Mouse (Mus musculus) liver, embryonic 13.5 days (tissue): ENCODE results near the gene Tanc1. TPM values are rescaled to one million over a fixed set of nuclear protein-coding genes. Genes with fewer than 3 reads are reported as not detected.

Source experiments
- ATAC-seq: fragments of 200-750 bp; cut with Nextera tagmentation; 2 replicates; pipeline ENCODE4 v1.8.0; 2017; ENCODE audit warnings: low read depth, mild to moderate bottlenecking, moderate number of reproducible peaks, moderate library complexity
- DNase-seq: peaks from one replicate; pipeline ENCODE4 v3.0.0; 2022
- H3K27ac ChIP-seq: fragments of 300-500 bp; sonication (generic); 2 replicates; pipeline ENCODE4 v1.5.1; 2015; ENCODE audit warnings: moderate library complexity, mild to moderate bottlenecking, inconsistent platforms
- H3K27me3 ChIP-seq: fragments of 300-500 bp; sonication (generic); 2 replicates; pipeline ENCODE4 v1.6.1; 2015; ENCODE audit warnings: mild to moderate bottlenecking, inconsistent platforms
- H3K36me3 ChIP-seq: fragments of 300-500 bp; sonication (generic); 2 replicates; pipeline ENCODE4 v1.6.1; 2015; ENCODE audit warnings: mild to moderate bottlenecking, inconsistent platforms
- H3K4me1 ChIP-seq: fragments of 300-500 bp; sonication (generic); replicated peaks from 2 replicates; pipeline ENCODE4 v1.6.1; 2015; ENCODE audit warnings: inconsistent platforms
- H3K4me2 ChIP-seq: fragments of 300-500 bp; sonication (generic); 2 replicates; pipeline ENCODE4 v1.6.1; 2015; ENCODE audit warnings: inconsistent platforms, mild to moderate bottlenecking, moderate library complexity
- H3K4me3 ChIP-seq: fragments of 300-500 bp; sonication (generic); replicated peaks from 2 replicates; pipeline ENCODE4 v1.5.1; 2015; ENCODE audit warnings: mild to moderate bottlenecking, inconsistent platforms
- H3K9ac ChIP-seq: fragments of 300-500 bp; sonication (generic); 2 replicates; pipeline ENCODE4 v1.6.1; 2015; ENCODE audit warnings: mild to moderate bottlenecking, inconsistent platforms
- H3K9me3 ChIP-seq: fragments of 300-500 bp; sonication (generic); replicated peaks from 2 replicates; pipeline ENCODE4 v1.6.1; 2016; ENCODE audit warnings: inconsistent platforms
- WGBS: fragments of 180-500 bp; shearing (Covaris S2); methylation state at CpG from one replicate; pipeline ENCODE4 v1.1.7; 2015; ENCODE audit not compliant: insufficient replicate concordance; 5-methylcytosine and 5-hydroxymethylcytosine counted together
- polyA plus RNA-seq: library from polyadenylated mRNA; unstranded; fragments of >200 nt; fragmentation: Nextera tagmentation; extraction: Ambion mirVana; gene quantifications from 2 replicates; pipeline ENCODE4 v1.2.1, GENCODE M21; 2015

The Tanc1 gene
- polyA plus RNA-seq, 1 experiment from 2014 or later = 2.4 TPM

- DNase-seq = no peak
- Histone ChIP-seq H3K4me1 (peaks cover 9% of the 10 kb centered on the region; the same call in 1 of the 2 replicates), H3K27me3 (no peaks in the 10 kb centered on the region), H3K9me3 (no peaks in the 10 kb centered on the region), H3K27ac (no peak overlapping the region), H3K9ac (no peak overlapping the region), H3K4me2 (no peak overlapping the region), H3K36me3 (no peaks in the 10 kb centered on the region), H3K4me3 (no peak overlapping the region)
- 52% methylated on average over 8 of the region's 8 CpGs for WGBS
- ATAC-seq = no peak
Measured at GRCm38 (mm10) chr2:59596545-59596944, 15.3 kb upstream of the Tanc1 start.

GRCm38 (mm10) chr2:59598286-59598685, 13.6 kb upstream of the Tanc1 start:
- no peaks in the 10 kb centered on the region for H3K27me3 ChIP-seq
- no peaks in the 10 kb centered on the region for H3K9me3 ChIP-seq
- H3K9ac ChIP-seq = no peak overlapping the region
- H3K4me3 ChIP-seq = no peak overlapping the region
- 72% methylated on average over 6 of the region's 6 CpGs for WGBS
- H3K36me3 ChIP-seq = no peaks in the 10 kb centered on the region
- no peak overlapping the region for H3K4me2 ChIP-seq
- peak overlapping the region; percentile 61; the same call in 1 of the 2 replicates for H3K27ac ChIP-seq
- ATAC-seq (no peak), DNase-seq (no peak)
- peaks cover 9% of the 10 kb centered on the region; the same call in 1 of the 2 replicates for H3K4me1 ChIP-seq

- Histone ChIP-seq H3K4me1 (peaks cover 9% of the 10 kb centered on the region; the same call in 1 of the 2 replicates), H3K4me3 (no peak overlapping the region), H3K36me3 (no peaks in the 10 kb centered on the region), H3K9me3 (no peaks in the 10 kb centered on the region), H3K27me3 (no peaks in the 10 kb centered on the region), H3K27ac (peak overlapping the region; percentile 61), H3K9ac (no peak overlapping the region), H3K4me2 (peak overlapping the region; percentile 18; the same call in 1 of the 2 replicates)
- 23% methylated on average over 4 of the region's 4 CpGs for WGBS
- ATAC-seq (no peak; the same call in 1 of the 2 replicates), DNase-seq (no peak)
Measured at GRCm38 (mm10) chr2:59598894-59599293, 12.9 kb upstream of the Tanc1 start.

- Histone ChIP-seq H3K4me1 (peaks cover 9% of the 10 kb centered on the region; the same call in 1 of the 2 replicates), H3K27ac (peak overlapping the region; percentile 61; the same call in 1 of the 2 replicates), H3K27me3 (no peaks in the 10 kb centered on the region), H3K4me2 (peak overlapping the region; percentile 18), H3K4me3 (no peak overlapping the region), H3K36me3 (no peaks in the 10 kb centered on the region), H3K9ac (no peak overlapping the region), H3K9me3 (no peaks in the 10 kb centered on the region)
- peak; percentile 57; the same call in 1 of the 2 replicates for ATAC-seq
- 19% methylated on average over 7 of the region's 7 CpGs for WGBS
- no peak for DNase-seq
Measured at GRCm38 (mm10) chr2:59599338-59600111, 12.3 kb upstream of the Tanc1 start.

GRCm38 (mm10) chr2:59600123-59600840, 11.6 kb upstream of the Tanc1 start:
- 77% methylated on average over 19 of the region's 19 CpGs for WGBS
- H3K9ac ChIP-seq = no peak overlapping the region
- no peak overlapping the region for H3K4me2 ChIP-seq
- no peaks in the 10 kb centered on the region for H3K9me3 ChIP-seq
- DNase-seq = no peak
- H3K4me3 ChIP-seq = no peak overlapping the region
- peaks cover 9% of the 10 kb centered on the region; the same call in 1 of the 2 replicates for H3K4me1 ChIP-seq
- no peak for ATAC-seq
- no peak overlapping the region; the same call in 1 of the 2 replicates for H3K27ac ChIP-seq
- no peaks in the 10 kb centered on the region for H3K36me3 ChIP-seq
- H3K27me3 ChIP-seq = no peaks in the 10 kb centered on the region

- Histone ChIP-seq H3K27me3 (no peaks in the 10 kb centered on the region), H3K4me1 (peaks cover 9% of the 10 kb centered on the region; the same call in 1 of the 2 replicates), H3K36me3 (no peaks in the 10 kb centered on the region), H3K9ac (no peak overlapping the region), H3K4me2 (no peak overlapping the region), H3K4me3 (no peak overlapping the region), H3K27ac (no peak overlapping the region), H3K9me3 (no peaks in the 10 kb centered on the region)
- 52% methylated on average over 2 of the region's 2 CpGs for WGBS
- no peak for ATAC-seq
- DNase-seq = no peak
Measured at GRCm38 (mm10) chr2:59600980-59601379, 10.9 kb upstream of the Tanc1 start.

GRCm38 (mm10) chr2:59601452-59601851, 10.4 kb upstream of the Tanc1 start:
- Histone ChIP-seq H3K4me2 (no peak overlapping the region), H3K4me1 (peaks cover 9% of the 10 kb centered on the region; the same call in 1 of the 2 replicates), H3K4me3 (no peak overlapping the region), H3K36me3 (no peaks in the 10 kb centered on the region), H3K9ac (no peak overlapping the region), H3K9me3 (no peaks in the 10 kb centered on the region), H3K27ac (no peak overlapping the region), H3K27me3 (no peaks in the 10 kb centered on the region)
- ATAC-seq = no peak
- WGBS = 64% methylated on average over 8 of the region's 8 CpGs
- DNase-seq = no peak

- H3K27me3 ChIP-seq = peaks cover 49% of the 10 kb centered on the region
Measured at GRCm38 (mm10) chr2:59608958-59609357, 2.9 kb upstream of the Tanc1 start.

GRCm38 (mm10) chr2:59611216-59611810, 529 bp upstream of the Tanc1 start:
- peaks cover 64% of the 10 kb centered on the region for H3K27me3 ChIP-seq

More at GRCm38 (mm10) chr2:59608958-59609357, 2.9 kb upstream of the Tanc1 start:
- H3K9me3 ChIP-seq = no peaks in the 10 kb centered on the region
- DNase-seq = no peak
- H3K36me3 ChIP-seq = no peaks in the 10 kb centered on the region
- H3K27ac ChIP-seq = no peak overlapping the region
- H3K4me3 ChIP-seq = no peak overlapping the region
- WGBS = 65% methylated on average over 5 of the region's 5 CpGs
- no peak overlapping the region for H3K9ac ChIP-seq
- H3K4me2 ChIP-seq = no peak overlapping the region
- no peak for ATAC-seq
- H3K4me1 ChIP-seq = peaks cover 23% of the 10 kb centered on the region; the same call in 1 of the 2 replicates

GRCm38 (mm10) chr2:59612733-59613473, 1.1 kb downstream of the Tanc1 start:
- Histone ChIP-seq H3K27ac (no peak overlapping the region; the same call in 1 of the 2 replicates), H3K4me1 (peaks cover 28% of the 10 kb centered on the region; the same call in 1 of the 2 replicates)
- DNase-seq = no peak

More at GRCm38 (mm10) chr2:59611216-59611810, 529 bp upstream of the Tanc1 start:
- peak overlapping the region; percentile 84 for H3K4me2 ChIP-seq
- peaks cover 23% of the 10 kb centered on the region; the same call in 1 of the 2 replicates for H3K4me1 ChIP-seq
- peak overlapping the region; percentile 71 for H3K9ac ChIP-seq
- H3K9me3 ChIP-seq = no peaks in the 10 kb centered on the region
- H3K27ac ChIP-seq = no peak overlapping the region; the same call in 1 of the 2 replicates
- peak overlapping the region; percentile 69 for H3K4me3 ChIP-seq
- no peaks in the 10 kb centered on the region for H3K36me3 ChIP-seq
- DNase-seq (no peak), ATAC-seq (peak; percentile 33; the same call in 1 of the 2 replicates)
- 6% methylated on average over 14 of the region's 14 CpGs for WGBS

More at GRCm38 (mm10) chr2:59612733-59613473, 1.1 kb downstream of the Tanc1 start:
- under 1% methylated on average over 33 of the region's 33 CpGs for WGBS
- Histone ChIP-seq H3K9ac (peak overlapping the region; percentile 71), H3K27me3 (peaks cover 64% of the 10 kb centered on the region), H3K9me3 (no peaks in the 10 kb centered on the region), H3K4me2 (peak overlapping the region; percentile 84), H3K36me3 (no peaks in the 10 kb centered on the region), H3K4me3 (peak overlapping the region; percentile 69)
- ATAC-seq = no peak
